Mouse (Mus musculus) CH12.LX (cell line): ENCODE data around the gene Cebpb.

Experiments
- CHD2 ChIP-seq: IDR thresholded peaks from 2 replicates; pipeline ENCODE4 v1.6.1; 2011; ENCODE audit warnings: low read length, improper control_type of control experiment
- CTCF ChIP-seq, 2 experiments: IDR thresholded peaks in 1 of 2; conservative IDR thresholded peaks in 1 of 2; 2 replicates each; pipeline ENCODE4 v1.5.1; 2011 to 2012; ENCODE audit warnings: low read depth in 2 of 2, low read length in 2 of 2, improper control_type of control experiment in 1 of 2, inconsistent platforms in 1 of 2, mild to moderate bottlenecking in 1 of 2, moderate library complexity in 1 of 2
- EP300 ChIP-seq: IDR thresholded peaks from 2 replicates; pipeline ENCODE4 v1.6.1; 2011; ENCODE audit warnings: low read length, improper control_type of control experiment
- JUND ChIP-seq: conservative IDR thresholded peaks from 2 replicates; pipeline ENCODE4 v1.6.1; 2011; ENCODE audit warnings: low read depth, low read length, improper control_type of control experiment
- POLR2A ChIP-seq: IDR thresholded peaks from 2 replicates; pipeline ENCODE4 v1.6.1; 2011; ENCODE audit warnings: low read depth, mild to moderate bottlenecking, improper control_type of control experiment, low read length
- TBP ChIP-seq: conservative IDR thresholded peaks from 2 replicates; pipeline ENCODE4 v1.6.1; 2011; ENCODE audit warnings: low read depth, low read length, improper control_type of control experiment
- USF2 ChIP-seq: conservative IDR thresholded peaks from 2 replicates; pipeline ENCODE4 v1.6.1; 2011; ENCODE audit warnings: low read depth, low read length, improper control_type of control experiment
- ZC3H11A ChIP-seq: IDR thresholded peaks from 2 replicates; pipeline ENCODE4 v1.6.1; 2012; ENCODE audit warnings: low read depth, mild to moderate bottlenecking, inconsistent platforms, low read length, improper control_type of control experiment
- ZKSCAN1 ChIP-seq: IDR thresholded peaks from 2 replicates; pipeline ENCODE4 v1.6.1; 2012; ENCODE audit warnings: low read depth, inconsistent platforms, low read length, improper control_type of control experiment, borderline replicate concordance
- ZMIZ1 ChIP-seq: IDR thresholded peaks from 2 replicates; pipeline ENCODE4 v1.6.1; 2012; ENCODE audit warnings: low read depth, mild to moderate bottlenecking, inconsistent platforms, low read length, improper control_type of control experiment
- ZNF384 ChIP-seq: IDR thresholded peaks from 2 replicates; pipeline ENCODE4 v1.6.1; 2012; ENCODE audit warnings: low read depth, low read length, improper control_type of control experiment, inconsistent platforms

DNA sequence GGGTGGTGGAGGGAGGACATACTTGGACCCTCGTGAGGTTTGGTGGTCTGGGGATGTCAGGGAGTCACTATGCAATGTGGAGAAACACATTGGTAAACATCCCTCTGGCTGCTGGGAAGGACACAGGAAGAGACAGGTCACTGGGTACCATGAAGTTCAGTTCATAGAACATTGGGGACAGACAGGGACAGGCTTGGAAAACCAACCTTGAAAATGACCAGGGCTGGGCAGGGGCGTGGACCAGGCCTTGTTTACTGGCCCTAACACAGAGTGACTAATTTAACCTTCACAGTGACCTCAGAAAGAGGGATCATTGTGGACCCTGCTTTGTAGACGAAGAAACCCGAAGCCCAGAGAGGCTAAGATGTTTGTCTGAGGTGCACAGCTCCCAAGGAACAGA lies 30.8 kb downstream of the Cebpb start:
- TF ChIP-seq POLR2A (no peak), CTCF (conservative IDR thresholded peaks at IDR 0.05 in 1 of 2, IDR thresholded peaks at IDR 0.05 in 1 of 2; ENCODE audit: low read depth in 2 of 2, low read length in 2 of 2) (no peak), JUND (no peak), TBP (no peak), ZNF384 (no peak), EP300 (no peak), CHD2 (no peak), ZKSCAN1 (no peak), USF2 (no peak), ZMIZ1 (no peak), ZC3H11A (no peak)
